Mouse (Mus musculus): ENCODE measurements around the gene Traf2.

- TF ChIP-seq CTCF (IDR thresholded peaks at IDR 0.05; ENCODE audit: low read depth): no peak
- no peak for TF ChIP-seq EP300 (IDR thresholded peaks at IDR 0.05; ENCODE audit: low read depth)
Measured at GRCm38 (mm10) chr2:25568473-25569019, 21.8 kb upstream of the Traf2 start.

All from liver, postnatal 0 days (tissue).